Mouse (Mus musculus): ENCODE data around the gene Tmed4. TPM values are rescaled to one million over a fixed set of nuclear protein-coding genes. Genes with fewer than 3 reads are reported as not detected.

The Tmed4 gene
- polyA plus RNA-seq, 1 experiment from 2014 or later = 95.7 TPM

GRCm38 (mm10) chr11:6290138-6290537, 15.5 kb upstream of the Tmed4 start:
- no peak overlapping the region for H3K27ac ChIP-seq (ENCODE audit: low read length)
- no peaks in the 10 kb centered on the region for H3K36me3 ChIP-seq (ENCODE audit: insufficient read depth, low read length)
- no peak overlapping the region for H3K4me2 ChIP-seq (replicated peaks; ENCODE audit: low read depth, low read length)
- H3K9ac ChIP-seq (replicated peaks; ENCODE audit: low read depth) = no peak overlapping the region
- no peak for DNase-seq (ENCODE audit: low spot score)
- no peaks in the 10 kb centered on the region for H3K27me3 ChIP-seq (replicated peaks; ENCODE audit: insufficient read depth, low read length)
- no peaks in the 10 kb centered on the region for H3K9me3 ChIP-seq (ENCODE audit: low read length)
- ATAC-seq = no peak
- TF ChIP-seq EP300 (IDR thresholded peaks at IDR 0.05) (no peak), CTCF (IDR thresholded peaks at IDR 0.05) (no peak)
- WGBS = 90% methylated on average over 3 of the region's 3 CpGs
- peaks cover 4% of the 10 kb centered on the region; the same call in 1 of the 2 replicates for H3K4me1 ChIP-seq (ENCODE audit: insufficient read depth, low read depth, low read length)
- no peak overlapping the region for H3K4me3 ChIP-seq (ENCODE audit: low read depth, low read length)

GRCm38 (mm10) chr11:6282940-6283339, 8.3 kb upstream of the Tmed4 start:
- no peaks in the 10 kb centered on the region for H3K9me3 ChIP-seq (ENCODE audit: low read length)
- no peak overlapping the region for H3K27ac ChIP-seq (ENCODE audit: low read length)
- no peak overlapping the region for H3K4me2 ChIP-seq (replicated peaks; ENCODE audit: low read depth, low read length)
- H3K4me1 ChIP-seq (ENCODE audit: insufficient read depth, low read depth, low read length) = no peaks in the 10 kb centered on the region
- H3K36me3 ChIP-seq (ENCODE audit: insufficient read depth, low read length) = no peaks in the 10 kb centered on the region
- H3K9ac ChIP-seq (replicated peaks; ENCODE audit: low read depth) = no peak overlapping the region
- peak; percentile 13 for DNase-seq (ENCODE audit: low spot score)
- TF ChIP-seq CTCF (IDR thresholded peaks at IDR 0.05) (no peak), EP300 (IDR thresholded peaks at IDR 0.05) (no peak)
- no peaks in the 10 kb centered on the region for H3K27me3 ChIP-seq (replicated peaks; ENCODE audit: insufficient read depth, low read length)
- no peak overlapping the region for H3K4me3 ChIP-seq (ENCODE audit: low read depth, low read length)
- ATAC-seq = peak; percentile 56
- WGBS = 58% methylated on average over 3 of the region's 3 CpGs

- H3K4me3 ChIP-seq (ENCODE audit: low read depth, low read length) = no peak overlapping the region
- ATAC-seq (no peak), DNase-seq (ENCODE audit: low spot score) (no peak)
- 75% methylated on average over 3 of the region's 3 CpGs for WGBS
- H3K9ac ChIP-seq (replicated peaks; ENCODE audit: low read depth) = no peak overlapping the region
- peaks cover 7% of the 10 kb centered on the region; the same call in 1 of the 2 replicates for H3K36me3 ChIP-seq (ENCODE audit: insufficient read depth, low read length)
- H3K4me1 ChIP-seq (ENCODE audit: insufficient read depth, low read depth, low read length) = peaks cover 5% of the 10 kb centered on the region; the same call in 1 of the 2 replicates
- H3K4me2 ChIP-seq (replicated peaks; ENCODE audit: low read depth, low read length) = no peak overlapping the region
- TF ChIP-seq CTCF (IDR thresholded peaks at IDR 0.05) = no peak
- no peak for TF ChIP-seq EP300 (IDR thresholded peaks at IDR 0.05)
- H3K27me3 ChIP-seq (replicated peaks; ENCODE audit: insufficient read depth, low read length) = no peaks in the 10 kb centered on the region
- no peak overlapping the region for H3K27ac ChIP-seq (ENCODE audit: low read length)
- no peaks in the 10 kb centered on the region for H3K9me3 ChIP-seq (ENCODE audit: low read length)
These were observed 1.8 kb upstream of the Tmed4 start for GRCm38 (mm10) chr11:6276466-6276865.

- peaks cover 17% of the 10 kb centered on the region; the same call in 1 of the 2 replicates for H3K36me3 ChIP-seq (ENCODE audit: insufficient read depth, low read length)
- 25% methylated on average over 7 of the region's 7 CpGs for WGBS
- peak overlapping the region; percentile 74 for H3K9ac ChIP-seq (replicated peaks; ENCODE audit: low read depth)
- H3K27me3 ChIP-seq (replicated peaks; ENCODE audit: insufficient read depth, low read length) = no peaks in the 10 kb centered on the region
- ATAC-seq = peak; percentile 66; the same call in 1 of the 2 replicates
- TF ChIP-seq EP300 (IDR thresholded peaks at IDR 0.05) (no peak), CTCF (IDR thresholded peaks at IDR 0.05) (no peak)
- H3K4me2 ChIP-seq (replicated peaks; ENCODE audit: low read depth, low read length) = peak overlapping the region; percentile 92
- no peak for DNase-seq (ENCODE audit: low spot score)
- no peaks in the 10 kb centered on the region for H3K9me3 ChIP-seq (ENCODE audit: low read length)
- peak overlapping the region; percentile 43 for H3K27ac ChIP-seq (ENCODE audit: low read length)
- peak overlapping the region; percentile 68 for H3K4me3 ChIP-seq (ENCODE audit: low read depth, low read length)
- peaks cover 5% of the 10 kb centered on the region; the same call in 1 of the 2 replicates for H3K4me1 ChIP-seq (ENCODE audit: insufficient read depth, low read depth, low read length)
These were observed 419 bp upstream of the Tmed4 start for GRCm38 (mm10) chr11:6275094-6275484.

GRCm38 (mm10) chr11:6273607-6274006, 1.1 kb downstream of the Tmed4 start:
- Histone ChIP-seq H3K9ac (replicated peaks; ENCODE audit: low read depth) (peak overlapping the region; percentile 74), H3K9me3 (ENCODE audit: low read length) (no peaks in the 10 kb centered on the region), H3K4me3 (ENCODE audit: low read depth, low read length) (peak overlapping the region; percentile 68), H3K27me3 (replicated peaks; ENCODE audit: insufficient read depth, low read length) (no peaks in the 10 kb centered on the region), H3K4me2 (replicated peaks; ENCODE audit: low read depth, low read length) (peak overlapping the region; percentile 92), H3K27ac (ENCODE audit: low read length) (0 out of 2 replicates have a peak overlapping the region, but pooled peaks have one; percentile 12), H3K4me1 (ENCODE audit: insufficient read depth, low read depth, low read length) (peaks cover 5% of the 10 kb centered on the region; the same call in 1 of the 2 replicates), H3K36me3 (ENCODE audit: insufficient read depth, low read length) (peaks cover 17% of the 10 kb centered on the region; the same call in 1 of the 2 replicates)
- peak; percentile 35 for DNase-seq (ENCODE audit: low spot score)
- no peak for ATAC-seq
- TF ChIP-seq CTCF (IDR thresholded peaks at IDR 0.05) = no peak
- TF ChIP-seq EP300 (IDR thresholded peaks at IDR 0.05) = no peak
- WGBS = 31% methylated on average over 11 of the region's 11 CpGs

- Histone ChIP-seq H3K4me2 (replicated peaks; ENCODE audit: low read depth, low read length) (peak within 1 kb of the TSS; percentile 89), H3K4me3 (ENCODE audit: low read depth, low read length) (peak within 1 kb of the TSS; percentile 94), H3K4me1 (ENCODE audit: insufficient read depth, low read depth, low read length) (peaks cover 13% of the 10 kb centered on the region; the same call in 1 of the 2 replicates), H3K27ac (ENCODE audit: low read length) (peak within 1 kb of the TSS; percentile 93), H3K9ac (replicated peaks; ENCODE audit: low read depth) (peak within 1 kb of the TSS; percentile 82), H3K9me3 (ENCODE audit: low read length) (no peaks in the 10 kb centered on the region), H3K27me3 (replicated peaks; ENCODE audit: insufficient read depth, low read length) (no peaks in the 10 kb centered on the region), H3K36me3 (ENCODE audit: insufficient read depth, low read length) (peaks cover 32% of the 10 kb centered on the region)
- WGBS = 1% methylated on average over 50 of the region's 50 CpGs
- peak; percentile 100 for ATAC-seq
- DNase-seq (ENCODE audit: low spot score) = peak; percentile 98
- TF ChIP-seq EP300 (IDR thresholded peaks at IDR 0.05) = no peak
- no peak for TF ChIP-seq CTCF (IDR thresholded peaks at IDR 0.05)
These were observed 7.1 kb downstream of the Tmed4 start, which contains the start of gene Ddx56 for GRCm38 (mm10) chr11:6267320-6268254. Ddx56 (minus strand) TSS chr11:6267772.
